Mouse (Mus musculus) MEL (cell line): Measurements from ENCODE around the gene Nlgn3. TPM values are rescaled to one million over a fixed set of nuclear protein-coding genes. Genes with fewer than 3 reads are reported as not detected.
A peak's percentile ranks its signal among the peaks of the same experiment; 100 is the strongest.

ENCODE experiments used
- DNase-seq: peaks from one replicate; pipeline ENCODE4 v3.0.0; 2011; ENCODE audit warnings: low read depth, low spot score
- H3K27ac ChIP-seq: 2 replicates; pipeline ENCODE4 v1.5.1; 2012; ENCODE audit warnings: low read depth, mild to moderate bottlenecking, control low read depth, low read length, moderate library complexity; ENCODE audit not compliant: control insufficient read depth
- H3K27me3 ChIP-seq, 2 experiments: fragments of 150-350 bp in 1 of 2; sonication (generic) in 1 of 2; 2 replicates each; pipeline ENCODE4 v1.6.1; 2012; ENCODE audit warnings: low read length in 2 of 2, mild to moderate bottlenecking in 2 of 2, improper control_type of control experiment in 1 of 2, moderate library complexity in 1 of 2; ENCODE audit not compliant: insufficient read depth in 2 of 2, control insufficient read depth in 1 of 2
- H3K36me3 ChIP-seq, 2 experiments: 2 replicates each; pipeline ENCODE4 v1.6.1; 2012 to 2014; ENCODE audit warnings: low read length in 2 of 2, improper control_type of control experiment in 1 of 2, inconsistent platforms in 1 of 2, mild to moderate bottlenecking in 1 of 2; ENCODE audit not compliant: insufficient read depth in 2 of 2, control insufficient read depth in 1 of 2
- H3K4me1 ChIP-seq, 2 experiments: fragments of 150-350 bp in 1 of 2; sonication (generic) in 1 of 2; 2 replicates each; pipeline ENCODE4 v1.6.1; 2012; ENCODE audit warnings: low read length in 2 of 2, improper control_type of control experiment in 1 of 2, mild to moderate bottlenecking in 1 of 2; ENCODE audit not compliant: insufficient read depth in 2 of 2, control insufficient read depth in 1 of 2
- H3K4me3 ChIP-seq, 2 experiments: fragments of 150-350 bp in 1 of 2; sonication (generic) in 1 of 2; 2 replicates each; pipeline ENCODE4 v1.5.1; 2012; ENCODE audit warnings: low read depth in 2 of 2, low read length in 2 of 2, mild to moderate bottlenecking in 2 of 2, moderate library complexity in 2 of 2, control low read depth in 1 of 2, improper control_type of control experiment in 1 of 2; ENCODE audit not compliant: control insufficient read depth in 1 of 2, insufficient read depth in 1 of 2
- H3K79me2 ChIP-seq: 2 replicates; pipeline ENCODE4 v1.6.1; 2012; ENCODE audit warnings: mild to moderate bottlenecking, low read length, moderate library complexity; ENCODE audit not compliant: control insufficient read depth, poor library complexity, insufficient read depth
- H3K9ac ChIP-seq: 2 replicates; pipeline ENCODE4 v1.6.1; 2012; ENCODE audit warnings: low read depth, mild to moderate bottlenecking, control low read depth, low read length, moderate library complexity; ENCODE audit not compliant: control insufficient read depth, poor library complexity, severe bottlenecking
- H3K9me3 ChIP-seq: fragments of 150-350 bp; sonication (generic); replicated peaks from 2 replicates; pipeline ENCODE4 v1.6.1; 2012; ENCODE audit warnings: mild to moderate bottlenecking, low read length, improper control_type of control experiment, moderate library complexity; ENCODE audit not compliant: insufficient read depth
- CHD1 ChIP-seq: IDR thresholded peaks from 2 replicates; pipeline ENCODE4 v1.6.1; 2012; ENCODE audit warnings: low read depth, mild to moderate bottlenecking, inconsistent platforms, low read length, improper control_type of control experiment
- CHD2 ChIP-seq: IDR thresholded peaks from 2 replicates; pipeline ENCODE4 v1.6.1; 2011; ENCODE audit warnings: low read length, improper control_type of control experiment
- E2F4 ChIP-seq: IDR thresholded peaks from 2 replicates; pipeline ENCODE4 v1.6.1; 2011; ENCODE audit warnings: low read depth, low read length, improper control_type of control experiment, borderline replicate concordance
- EP300 ChIP-seq, 2 experiments: IDR thresholded peaks; 2 replicates each; pipeline ENCODE4 v1.6.1; 2011; ENCODE audit warnings: improper control_type of control experiment in 2 of 2, low read length in 2 of 2, low read depth in 1 of 2, mild to moderate bottlenecking in 1 of 2
- ETS1 ChIP-seq: IDR thresholded peaks from 2 replicates; pipeline ENCODE4 v1.6.1; 2012; ENCODE audit warnings: low read depth, mild to moderate bottlenecking, inconsistent platforms, low read length, improper control_type of control experiment, moderate library complexity
- GABPA ChIP-seq: IDR thresholded peaks from 2 replicates; pipeline ENCODE4 v1.6.1; 2012; ENCODE audit warnings: low read depth, mild to moderate bottlenecking, inconsistent platforms, low read length, improper control_type of control experiment, moderate library complexity
- HCFC1 ChIP-seq: IDR thresholded peaks from 2 replicates; pipeline ENCODE4 v1.6.1; 2012; ENCODE audit warnings: low read depth, mild to moderate bottlenecking, inconsistent platforms, low read length, improper control_type of control experiment, moderate library complexity
- MAX ChIP-seq: IDR thresholded peaks from 2 replicates; pipeline ENCODE4 v1.6.1; 2011; ENCODE audit warnings: low read length, improper control_type of control experiment
- MAZ ChIP-seq: IDR thresholded peaks from 2 replicates; pipeline ENCODE4 v1.6.1; 2012; ENCODE audit warnings: low read depth, mild to moderate bottlenecking, inconsistent platforms, low read length, improper control_type of control experiment
- MEF2A ChIP-seq: IDR thresholded peaks from 2 replicates; pipeline ENCODE4 v1.6.1; 2014; ENCODE audit warnings: low read depth, mild to moderate bottlenecking, inconsistent platforms, low read length, improper control_type of control experiment; ENCODE audit not compliant: poor library complexity, insufficient replicate concordance, severe bottlenecking; ENCODE audit errors: extremely low read depth
- MYB ChIP-seq: IDR thresholded peaks from 2 replicates; pipeline ENCODE4 v1.6.1; 2011; ENCODE audit warnings: mild to moderate bottlenecking, low read depth, low read length, improper control_type of control experiment
- MYC ChIP-seq: IDR thresholded peaks from 2 replicates; pipeline ENCODE4 v1.6.1; 2011; ENCODE audit warnings: low read depth, mild to moderate bottlenecking, low read length, improper control_type of control experiment, moderate library complexity
- NELFE ChIP-seq: IDR thresholded peaks from 2 replicates; pipeline ENCODE4 v1.6.1; 2011; ENCODE audit warnings: low read depth, low read length, improper control_type of control experiment
- NRF1 ChIP-seq: IDR thresholded peaks from 2 replicates; pipeline ENCODE4 v1.6.1; 2014; ENCODE audit warnings: low read depth, mild to moderate bottlenecking, inconsistent platforms, low read length, improper control_type of control experiment, moderate library complexity; ENCODE audit not compliant: poor library complexity, insufficient read depth, severe bottlenecking
- POLR2A ChIP-seq, 2 experiments: IDR thresholded peaks; 2 replicates each; pipeline ENCODE4 v1.6.1; 2011 to 2012; ENCODE audit warnings: low read length in 2 of 2, mild to moderate bottlenecking in 2 of 2, control low read depth in 1 of 2, improper control_type of control experiment in 1 of 2, low read depth in 1 of 2, moderate library complexity in 1 of 2; ENCODE audit not compliant: control insufficient read depth in 1 of 2, insufficient read depth in 1 of 2, poor library complexity in 1 of 2
- POLR2AphosphoS2 ChIP-seq: IDR thresholded peaks from 2 replicates; pipeline ENCODE4 v1.6.1; 2011; ENCODE audit warnings: low read length, improper control_type of control experiment
- POLR2AphosphoS5 ChIP-seq: IDR thresholded peaks from 2 replicates; pipeline ENCODE4 v1.6.1; 2012; ENCODE audit warnings: low read depth, borderline replicate concordance, mild to moderate bottlenecking, inconsistent platforms, low read length, moderate library complexity, mixed read lengths
- RAD21 ChIP-seq: IDR thresholded peaks from 2 replicates; pipeline ENCODE4 v1.6.1; 2011; ENCODE audit warnings: mild to moderate bottlenecking, low read depth, low read length, improper control_type of control experiment
- SIN3A ChIP-seq: IDR thresholded peaks from 2 replicates; pipeline ENCODE4 v1.6.1; 2012; ENCODE audit warnings: low read length, improper control_type of control experiment, inconsistent platforms
- SMC3 ChIP-seq: IDR thresholded peaks from 2 replicates; pipeline ENCODE4 v1.6.1; 2011; ENCODE audit warnings: low read depth, low read length, improper control_type of control experiment
- TBP ChIP-seq: IDR thresholded peaks from 2 replicates; pipeline ENCODE4 v1.8.0; 2011; ENCODE audit warnings: low read depth, low read length, improper control_type of control experiment
- TCF12 ChIP-seq: IDR thresholded peaks from 2 replicates; pipeline ENCODE4 v1.6.1; 2014; ENCODE audit warnings: low read depth, mild to moderate bottlenecking, inconsistent platforms, low read length, improper control_type of control experiment, moderate library complexity
- UBTF ChIP-seq: IDR thresholded peaks from 2 replicates; pipeline ENCODE4 v1.6.1; 2012; ENCODE audit warnings: low read depth, mild to moderate bottlenecking, inconsistent platforms, low read length, improper control_type of control experiment, moderate library complexity, borderline replicate concordance; ENCODE audit not compliant: insufficient read depth
- USF1 ChIP-seq: IDR thresholded peaks from 2 replicates; pipeline ENCODE4 v1.6.1; 2014; ENCODE audit warnings: low read depth, mild to moderate bottlenecking, inconsistent platforms, low read length, improper control_type of control experiment, moderate library complexity
- USF2 ChIP-seq, 2 experiments: IDR thresholded peaks; 2 replicates each; pipeline ENCODE4 v1.6.1; 2011 to 2012; ENCODE audit warnings: improper control_type of control experiment in 2 of 2, low read length in 2 of 2, borderline replicate concordance in 1 of 2, inconsistent platforms in 1 of 2, low read depth in 1 of 2, mild to moderate bottlenecking in 1 of 2; ENCODE audit not compliant: insufficient read depth in 1 of 2
- ZMIZ1 ChIP-seq: IDR thresholded peaks from 2 replicates; pipeline ENCODE4 v1.6.1; 2012; ENCODE audit warnings: low read depth, mild to moderate bottlenecking, inconsistent platforms, low read length, improper control_type of control experiment, moderate library complexity
- ZNF384 ChIP-seq: IDR thresholded peaks from 2 replicates; pipeline ENCODE4 v1.6.1; 2012; ENCODE audit warnings: low read depth, mild to moderate bottlenecking, inconsistent platforms, low read length, improper control_type of control experiment
- polyA plus RNA-seq, 2 experiments: library from polyadenylated mRNA; stranded (reverse) in 1 of 2; unstranded in 1 of 2; fragments of >175 nt in 1 of 2; fragments of >200 nt in 1 of 2; gene quantifications; 2 replicates each; pipeline versions ENCODE4 v1.2.1 to v1.2.4; 2012; ENCODE audit warnings: low replicate concordance in 2 of 2, low read depth in 1 of 2; ENCODE audit not compliant: insufficient read length in 2 of 2, insufficient read depth in 1 of 2, missing spikeins in 1 of 2
- total RNA-seq: library from RNA; depleted of rRNA; stranded (reverse); fragments of 300-350 nt; gene quantifications from 2 replicates; pipeline ENCODE4 v1.2.3, GENCODE M21; 2012

Nlgn3 gene
- total and polyA plus RNA-seq, 3 experiments: 0.04 to 0.15 TPM; not detected in 1

- TF ChIP-seq POLR2AphosphoS5 (no peak), POLR2A (IDR thresholded peaks at IDR 0.05; ENCODE audit: control insufficient read depth in 1 of 2, insufficient read depth in 1 of 2, low read depth in 1 of 2, low read length in 2 of 2, poor library complexity in 1 of 2) (no peak), CHD1 (no peak), ZMIZ1 (no peak), POLR2AphosphoS2 (no peak), TBP (no peak), USF1 (no peak), NELFE (no peak), MYC (no peak), CHD2 (peak; percentile 46; the same call in 1 of the 2 replicates), MEF2A (no peak), SIN3A (no peak)
- TF ChIP-seq, all 39 proteins: peak for 6
These were observed 38.3 kb upstream of the Nlgn3 start (continued) for GRCm38 (mm10) chrX:101260441-101261325.

DNA sequence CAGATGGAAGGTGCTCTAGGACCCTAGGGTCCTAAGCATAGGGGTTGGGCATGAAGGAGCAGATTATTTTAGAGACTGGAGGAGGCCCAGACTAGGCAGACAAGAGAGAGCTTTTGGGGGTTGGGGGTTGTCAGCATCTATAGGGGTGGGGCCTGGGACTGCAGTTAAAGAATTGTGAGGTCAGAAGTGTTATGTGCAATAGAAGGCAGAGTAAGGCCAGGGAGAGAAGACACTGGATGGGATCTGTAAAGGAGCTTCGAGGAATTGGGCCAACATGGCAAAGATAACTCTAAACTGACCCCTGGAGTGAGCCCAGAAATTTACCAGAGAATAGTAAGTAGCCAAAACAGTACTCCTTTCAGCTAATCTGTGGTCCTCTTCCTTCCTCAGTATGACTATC is 35.1 kb upstream of the Nlgn3 start, which contains the start of gene Gm614:
Gm614 (minus strand) TSS at position 101 of the 400 bp plus-strand sequence.
- Histone ChIP-seq H3K9ac (no peak within 1 kb of the TSS), H3K4me3 (no peak within 1 kb of the TSS), H3K36me3 (peaks cover 0 to 21% of the 10 kb centered on the region in 2 experiments; a peak in 2 of 4 replicates)
- TF ChIP-seq USF1 (no peak), SIN3A (no peak), TCF12 (no peak), MAZ (no peak), ZNF384 (no peak), E2F4 (no peak), RAD21 (no peak), CHD2 (no peak), NRF1 (no peak), HCFC1 (no peak), USF2 (IDR thresholded peaks at IDR 0.05; ENCODE audit: borderline replicate concordance in 1 of 2, insufficient read depth in 1 of 2, low read depth in 1 of 2, low read length in 2 of 2) (no peak), ETS1 (no peak), MYB (no peak), POLR2A (IDR thresholded peaks at IDR 0.05; ENCODE audit: control insufficient read depth in 1 of 2, insufficient read depth in 1 of 2, low read depth in 1 of 2, low read length in 2 of 2, poor library complexity in 1 of 2) (no peak), MAX (no peak), UBTF (no peak), GABPA (no peak), SMC3 (no peak), EP300 (IDR thresholded peaks at IDR 0.05; ENCODE audit: low read depth in 1 of 2, low read length in 2 of 2) (no peak), ZMIZ1 (no peak)
- TF ChIP-seq, all 39 proteins: peak for 0
- Histone ChIP-seq H3K27ac (no peak within 1 kb of the TSS), H3K4me1 (peaks cover 4 to 18% of the 10 kb centered on the region in 2 experiments; a peak in 3 of 4 replicates), H3K9me3 (no peaks in the 10 kb centered on the region), H3K79me2 (no peaks in the 10 kb centered on the region), H3K27me3 (no peaks in the 10 kb centered on the region)
- DNase-seq: no peak
